Mouse (Mus musculus) limb, embryonic 13.5 days (tissue): ENCODE measurements around the gene Rab7b. TPM values are rescaled to one million over a fixed set of nuclear protein-coding genes. Genes with fewer than 3 reads are reported as not detected.

Source experiments
- ATAC-seq: fragments of 200-750 bp; cut with Nextera tagmentation; 2 replicates; pipeline ENCODE4 v1.8.0; 2017; ENCODE audit warnings: low read depth, moderate number of reproducible peaks, moderate TSS enrichment; ENCODE audit not compliant: low FRiP score
- H3K27ac ChIP-seq: fragments of 300-500 bp; sonication (generic); 2 replicates; pipeline ENCODE4 v1.5.1; 2015; ENCODE audit warnings: inconsistent platforms, mild to moderate bottlenecking, moderate library complexity
- H3K27me3 ChIP-seq: fragments of 300-500 bp; sonication (generic); 2 replicates; pipeline ENCODE4 v1.6.1; 2015; ENCODE audit warnings: mild to moderate bottlenecking, inconsistent platforms
- H3K36me3 ChIP-seq: fragments of 300-500 bp; sonication (generic); 2 replicates; pipeline ENCODE4 v1.6.1; 2015; ENCODE audit warnings: inconsistent platforms, mild to moderate bottlenecking, moderate library complexity
- H3K4me1 ChIP-seq: fragments of 300-500 bp; sonication (generic); 2 replicates; pipeline ENCODE4 v1.6.1; 2015; ENCODE audit warnings: inconsistent platforms
- H3K4me2 ChIP-seq: fragments of 300-500 bp; sonication (generic); replicated peaks from 2 replicates; pipeline ENCODE4 v1.6.1; 2015; ENCODE audit warnings: inconsistent platforms, mild to moderate bottlenecking, moderate library complexity
- H3K4me3 ChIP-seq: fragments of 300-500 bp; sonication (generic); 2 replicates; pipeline ENCODE4 v1.5.1; 2015; ENCODE audit warnings: moderate library complexity, mild to moderate bottlenecking, inconsistent platforms
- H3K9ac ChIP-seq: fragments of 300-500 bp; sonication (generic); 2 replicates; pipeline ENCODE4 v1.6.1; 2015; ENCODE audit warnings: mild to moderate bottlenecking, inconsistent platforms
- H3K9me3 ChIP-seq: fragments of 300-500 bp; sonication (generic); 2 replicates; pipeline ENCODE4 v1.6.1; 2016; ENCODE audit warnings: inconsistent platforms
- WGBS: fragments of 180-500 bp; shearing (Covaris S2); methylation state at CpG from one replicate; pipeline ENCODE4 v1.1.7; 2015; 5-methylcytosine and 5-hydroxymethylcytosine counted together
- polyA plus RNA-seq: library from polyadenylated mRNA; unstranded; fragments of >200 nt; fragmentation: Nextera tagmentation; extraction: Ambion mirVana; gene quantifications from 2 replicates; pipeline ENCODE4 v1.2.1, GENCODE M21; 2015

Gene Rab7b
- polyA plus RNA-seq, 1 experiment from 2014 or later: 1.9 TPM

GRCm38 (mm10) chr1:131761079-131761831, 72.8 kb downstream of the Rab7b start:
- Histone ChIP-seq H3K4me1 (no peaks in the 10 kb centered on the region; the same call in 1 of the 2 replicates), H3K4me2 (no peak overlapping the region), H3K9me3 (no peaks in the 10 kb centered on the region), H3K27ac (no peak overlapping the region), H3K36me3 (no peaks in the 10 kb centered on the region), H3K4me3 (no peak overlapping the region), H3K9ac (no peak overlapping the region), H3K27me3 (no peaks in the 10 kb centered on the region)
- no peak for ATAC-seq
- WGBS: 79% methylated on average over 13 of the region's 13 CpGs

DNA sequence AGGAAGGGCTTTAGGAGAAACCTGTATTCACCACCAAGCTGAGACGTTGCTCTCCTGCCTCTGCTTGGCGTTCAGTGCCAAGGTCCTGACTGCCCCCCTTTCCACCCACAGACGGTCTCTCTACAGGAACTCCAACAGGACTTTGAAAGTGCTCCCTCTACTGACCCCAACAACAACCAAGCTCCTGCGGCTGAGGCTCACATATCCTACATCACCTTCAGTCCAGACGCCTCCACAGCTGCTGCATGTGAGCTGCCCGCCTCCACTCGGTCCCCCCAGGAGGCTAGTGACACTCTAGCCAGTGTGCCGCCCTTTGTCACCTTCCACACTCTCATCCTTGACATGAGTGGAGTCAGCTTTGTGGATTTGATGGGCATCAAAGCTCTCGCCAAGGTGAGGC, 75.2 kb downstream of the Rab7b start:
- no peak overlapping the region for H3K4me3 ChIP-seq
- H3K27me3 ChIP-seq: peaks cover 4% of the 10 kb centered on the region; the same call in 1 of the 2 replicates
- no peak overlapping the region for H3K4me2 ChIP-seq
- H3K9ac ChIP-seq: no peak overlapping the region
- ATAC-seq: no peak
- WGBS: 52% methylated on average over 9 of the region's 9 CpGs
- H3K9me3 ChIP-seq: no peaks in the 10 kb centered on the region
- peaks cover 5% of the 10 kb centered on the region; the same call in 1 of the 2 replicates for H3K4me1 ChIP-seq
- no peak overlapping the region for H3K27ac ChIP-seq
- H3K36me3 ChIP-seq: no peaks in the 10 kb centered on the region

- H3K36me3 ChIP-seq: no peaks in the 10 kb centered on the region
Observed at GRCm38 (mm10) chr1:131764581-131765338, 76.3 kb downstream of the Rab7b start.

More at GRCm38 (mm10) chr1:131764581-131765338, 76.3 kb downstream of the Rab7b start:
- Histone ChIP-seq H3K4me3 (no peak overlapping the region), H3K9me3 (no peaks in the 10 kb centered on the region), H3K27ac (no peak overlapping the region), H3K9ac (no peak overlapping the region), H3K27me3 (peaks cover 4% of the 10 kb centered on the region; the same call in 1 of the 2 replicates), H3K4me2 (no peak overlapping the region), H3K4me1 (peaks cover 5% of the 10 kb centered on the region; the same call in 1 of the 2 replicates)
- WGBS: 61% methylated on average over 8 of the region's 8 CpGs
- no peak for ATAC-seq

Other genes with a start within 250 kb of the Rab7b start
- gene Srgap2, start 161.3 kb upstream of the Rab7b start, polyA plus RNA-seq: 16.6 and 16.9 TPM in 2 replicates
- 2.5 and 2.8 TPM in 2 replicates for gene Fam72a, start 160.8 kb upstream of the Rab7b start, polyA plus RNA-seq
- not detected in 2 replicates for gene Avpr1b, start 89.5 kb upstream of the Rab7b start, polyA plus RNA-seq
- 0.14 and 0.15 TPM in 2 replicates for gene Ctse, start 50.4 kb upstream of the Rab7b start, polyA plus RNA-seq
- gene Slc26a9, start 55.3 kb downstream of the Rab7b start, polyA plus RNA-seq: not detected in 2 replicates
- gene Pm20d1, start 108.7 kb downstream of the Rab7b start, polyA plus RNA-seq: 0.50 and 0.84 TPM in 2 replicates
- 15.2 and 17.0 TPM in 2 replicates for gene Slc41a1, start 138.8 kb downstream of the Rab7b start, polyA plus RNA-seq
- gene Rab29, start 178.5 kb downstream of the Rab7b start, polyA plus RNA-seq: 20.9 and 21.9 TPM in 2 replicates
- 94.5 and 94.6 TPM in 2 replicates for gene Nucks1, start 221.8 kb downstream of the Rab7b start, polyA plus RNA-seq